Mouse (Mus musculus) midbrain, embryonic 15.5 days (tissue): ENCODE data around the gene Gpc2. TPM values are rescaled to one million over a fixed set of nuclear protein-coding genes. Genes with fewer than 3 reads are reported as not detected.

Experiments used
- ATAC-seq: fragments of 200-750 bp; cut with Nextera tagmentation; replicated peaks from 2 replicates; pipeline ENCODE4 v1.8.0; 2017; ENCODE audit warnings: moderate TSS enrichment
- H3K27ac ChIP-seq: fragments of 300-500 bp; sonication (generic); 2 replicates; pipeline ENCODE4 v1.5.1; 2015; ENCODE audit warnings: mild to moderate bottlenecking, inconsistent platforms
- H3K27me3 ChIP-seq: fragments of 300-500 bp; sonication (generic); replicated peaks from 2 replicates; pipeline ENCODE4 v1.6.1; 2015; ENCODE audit warnings: inconsistent platforms
- H3K36me3 ChIP-seq: fragments of 300-500 bp; sonication (generic); replicated peaks from 2 replicates; pipeline ENCODE4 v1.6.1; 2015; ENCODE audit warnings: inconsistent platforms
- H3K4me1 ChIP-seq: fragments of 300-500 bp; sonication (generic); 2 replicates; pipeline ENCODE4 v1.6.1; 2015; ENCODE audit warnings: inconsistent platforms
- H3K4me2 ChIP-seq: fragments of 300-500 bp; sonication (generic); 2 replicates; pipeline ENCODE4 v1.6.1; 2015; ENCODE audit warnings: inconsistent platforms, mild to moderate bottlenecking, moderate library complexity
- H3K4me3 ChIP-seq: fragments of 300-500 bp; sonication (generic); 2 replicates; pipeline ENCODE4 v1.5.1; 2015; ENCODE audit warnings: mild to moderate bottlenecking, inconsistent platforms
- H3K9ac ChIP-seq: fragments of 300-500 bp; sonication (generic); 2 replicates; pipeline ENCODE4 v1.6.1; 2015; ENCODE audit warnings: mild to moderate bottlenecking, inconsistent platforms
- H3K9me3 ChIP-seq: fragments of 300-500 bp; sonication (generic); 2 replicates; pipeline ENCODE4 v1.6.1; 2016; ENCODE audit warnings: inconsistent platforms
- WGBS: fragments of 180-500 bp; shearing (Covaris S2); methylation state at CpG from one replicate; pipeline ENCODE4 v1.1.7; 2015; ENCODE audit warnings: mixed read lengths; 5-methylcytosine and 5-hydroxymethylcytosine counted together
- polyA plus RNA-seq: library from polyadenylated mRNA; unstranded; fragments of >200 nt; fragmentation: Nextera tagmentation; extraction: Ambion mirVana; gene quantifications from 2 replicates; pipeline ENCODE4 v1.2.1, GENCODE M21; 2015

The Gpc2 gene
- polyA plus RNA-seq, 1 experiment from 2014 or later = 231 TPM

GRCm38 (mm10) chr5:138228026-138228425, 51.8 kb downstream of the Gpc2 start:
- WGBS = 65% methylated on average over 3 of the region's 3 CpGs
- ATAC-seq = no peak
- no peaks in the 10 kb centered on the region for H3K4me1 ChIP-seq
- H3K36me3 ChIP-seq = no peaks in the 10 kb centered on the region
- no peaks in the 10 kb centered on the region for H3K27me3 ChIP-seq
- H3K9me3 ChIP-seq = no peaks in the 10 kb centered on the region
- H3K4me3 ChIP-seq = no peak overlapping the region
- H3K9ac ChIP-seq = no peak overlapping the region
- H3K27ac ChIP-seq = no peak overlapping the region
- H3K4me2 ChIP-seq = no peak overlapping the region

DNA sequence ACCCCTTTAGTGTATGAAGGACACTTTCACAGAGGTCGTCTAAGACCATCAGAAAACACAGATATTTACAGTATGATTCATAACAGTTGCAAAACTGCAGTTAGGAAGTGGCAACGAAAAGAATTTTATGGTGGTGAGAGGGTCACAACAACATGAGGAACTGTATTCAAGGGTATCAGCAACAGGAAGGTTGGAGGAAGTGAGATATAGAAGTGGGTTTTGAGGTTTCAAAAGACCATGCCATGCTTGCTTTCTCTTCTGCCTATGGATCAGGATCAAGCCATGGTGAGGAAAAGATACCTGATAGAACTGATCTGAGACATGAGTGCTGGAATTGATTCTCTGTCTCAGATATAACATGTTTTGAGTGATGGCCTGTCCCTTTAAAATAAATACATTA, 52.4 kb downstream of the Gpc2 start:
- Histone ChIP-seq H3K9me3 (no peaks in the 10 kb centered on the region), H3K36me3 (no peaks in the 10 kb centered on the region), H3K4me1 (no peaks in the 10 kb centered on the region), H3K9ac (no peak overlapping the region), H3K27ac (no peak overlapping the region), H3K4me2 (no peak overlapping the region), H3K27me3 (no peaks in the 10 kb centered on the region), H3K4me3 (no peak overlapping the region)
- no peak for ATAC-seq
- WGBS = 70% methylated on average over 2 of the region's 2 CpGs

DNA sequence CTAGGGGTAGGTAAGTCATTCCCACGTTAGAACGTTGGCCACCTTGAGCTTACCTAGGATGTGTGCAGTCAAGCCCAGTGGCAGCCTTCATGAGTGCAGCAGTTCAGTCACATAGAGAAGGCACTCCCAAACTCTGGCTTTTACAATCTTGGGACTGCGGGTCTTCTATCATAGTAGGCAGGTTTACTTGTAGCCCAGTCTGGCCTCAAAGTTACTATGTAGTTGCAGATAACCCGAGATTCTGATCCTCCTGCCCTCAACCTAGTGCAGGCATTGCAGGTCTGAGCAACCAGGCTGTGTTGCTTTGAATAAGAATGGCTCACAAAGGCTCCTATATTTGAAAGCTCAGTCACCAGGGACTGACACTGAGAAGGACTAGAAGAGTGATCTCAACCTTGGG, 53.3 kb downstream of the Gpc2 start:
- no peak overlapping the region for H3K27ac ChIP-seq
- no peaks in the 10 kb centered on the region for H3K36me3 ChIP-seq
- no peak overlapping the region for H3K9ac ChIP-seq
- no peak overlapping the region for H3K4me3 ChIP-seq
- no peak for ATAC-seq
- H3K4me2 ChIP-seq = no peak overlapping the region
- WGBS = 80% methylated on average over 4 of the region's 4 CpGs
- no peaks in the 10 kb centered on the region for H3K9me3 ChIP-seq
- H3K4me1 ChIP-seq = no peaks in the 10 kb centered on the region
- no peaks in the 10 kb centered on the region for H3K27me3 ChIP-seq

DNA sequence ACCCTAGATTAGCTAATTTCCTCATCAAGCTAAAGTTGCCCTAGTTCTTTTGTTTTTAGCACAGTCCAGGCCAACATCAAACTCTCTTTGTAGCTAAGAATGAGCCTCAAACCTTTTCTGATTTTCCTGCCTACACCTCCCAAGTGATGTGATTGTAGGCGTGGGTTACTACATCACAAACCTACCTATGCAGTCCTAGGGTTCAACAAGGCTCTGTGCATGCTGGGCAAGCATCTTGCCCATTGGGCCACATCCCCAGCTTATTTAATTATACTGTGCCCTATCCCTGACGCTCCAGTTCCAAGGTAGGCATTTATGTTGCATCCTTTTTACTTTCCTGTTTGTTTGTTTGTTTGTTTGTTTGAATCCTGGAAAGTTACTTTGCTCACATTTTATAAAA, 54.1 kb downstream of the Gpc2 start, which contains the start of gene Nxpe5:
Nxpe5 (plus strand) TSS at position 199 of the 400 bp plus-strand sequence.
- no peaks in the 10 kb centered on the region for H3K36me3 ChIP-seq
- no peaks in the 10 kb centered on the region for H3K9me3 ChIP-seq
- no peaks in the 10 kb centered on the region for H3K27me3 ChIP-seq
- H3K27ac ChIP-seq = no peak within 1 kb of the TSS
- no peak within 1 kb of the TSS for H3K4me3 ChIP-seq
- no peak for ATAC-seq
- H3K9ac ChIP-seq = no peak within 1 kb of the TSS
- H3K4me1 ChIP-seq = no peaks in the 10 kb centered on the region
- 46% methylated on average over 2 of the region's 2 CpGs for WGBS
- no peak within 1 kb of the TSS for H3K4me2 ChIP-seq

Other genes with a start within 250 kb of the Gpc2 start
- not detected in 2 replicates for gene Smok3c, start 226.8 kb downstream of the Gpc2 start, polyA plus RNA-seq
- 24.5 and 25.8 TPM in 2 replicates for gene Zkscan1, start 194.9 kb downstream of the Gpc2 start, polyA plus RNA-seq
- gene Zscan21, start 163.1 kb downstream of the Gpc2 start, polyA plus RNA-seq = 104 and 111 TPM in 2 replicates
- gene Zfp113, start 124.3 kb downstream of the Gpc2 start, polyA plus RNA-seq = 31.6 and 33.7 TPM in 2 replicates
- gene Cops6, start 118.9 kb downstream of the Gpc2 start, polyA plus RNA-seq = 310 and 323 TPM in 2 replicates
- 28.5 and 30.5 TPM in 2 replicates for gene Ap4m1, start 108.0 kb downstream of the Gpc2 start, polyA plus RNA-seq
- 93.3 and 95.3 TPM in 2 replicates for gene Mcm7, start 107.6 kb downstream of the Gpc2 start, polyA plus RNA-seq
- 83.6 and 86.5 TPM in 2 replicates for gene Taf6, start 92.6 kb downstream of the Gpc2 start, polyA plus RNA-seq
- 33.3 and 35.5 TPM in 2 replicates for gene Cnpy4, start 92.5 kb downstream of the Gpc2 start, polyA plus RNA-seq
- gene Mblac1, start 85.7 kb downstream of the Gpc2 start, polyA plus RNA-seq = 15.1 and 18.5 TPM in 2 replicates
- 0.06 TPM in 1 of 2 replicates, not detected in the other for gene Nxpe5, start 54.1 kb downstream of the Gpc2 start, polyA plus RNA-seq
- 96.4 and 108 TPM in 2 replicates for gene Lamtor4, start 24.5 kb downstream of the Gpc2 start, polyA plus RNA-seq
- gene BC037034, start 16.0 kb downstream of the Gpc2 start, polyA plus RNA-seq = 19.5 and 20.8 TPM in 2 replicates
- 2.1 and 2.9 TPM in 2 replicates for gene Gal3st4, start 7.2 kb downstream of the Gpc2 start, polyA plus RNA-seq
- 0.04 and 0.09 TPM in 2 replicates for gene Gm43720, start within 50 bp of the Gpc2 start, polyA plus RNA-seq
- gene Stag3, start 235 bp upstream of the Gpc2 start, polyA plus RNA-seq = 8.3 and 9.7 TPM in 2 replicates
- gene Pvrig, start 62.0 kb upstream of the Gpc2 start, polyA plus RNA-seq = 0.22 TPM in 1 of 2 replicates, not detected in the other
- 70.4 and 79.7 TPM in 2 replicates for gene Zfp157, start 161.5 kb upstream of the Gpc2 start, polyA plus RNA-seq